Mouse (Mus musculus) forebrain, embryonic 11.5 days (tissue): ENCODE data around the gene Svbp. TPM values are rescaled to one million over a fixed set of nuclear protein-coding genes. Genes with fewer than 3 reads are reported as not detected.

Source experiments
- ATAC-seq: fragments of 200-750 bp; cut with Nextera tagmentation; replicated peaks from 2 replicates; pipeline ENCODE4 v1.8.0; 2017; ENCODE audit warnings: moderate TSS enrichment; ENCODE audit not compliant: low FRiP score
- DNase-seq: peaks from one replicate; pipeline ENCODE4 v3.0.0-alpha.2; 2017; ENCODE audit warnings: low spot score
- H3K27ac ChIP-seq: fragments of 300-500 bp; sonication (generic); 2 replicates; pipeline ENCODE4 v1.5.1; 2014; ENCODE audit warnings: low read depth, low read length
- H3K27me3 ChIP-seq: fragments of 300-500 bp; sonication (generic); 2 replicates; pipeline ENCODE4 v1.6.1; 2014; ENCODE audit warnings: mild to moderate bottlenecking, low read length, mixed read lengths; ENCODE audit not compliant: control insufficient read depth, insufficient read depth
- H3K36me3 ChIP-seq: fragments of 300-500 bp; sonication (generic); 2 replicates; pipeline ENCODE4 v1.6.1; 2014; ENCODE audit warnings: mild to moderate bottlenecking, low read length, moderate library complexity, mixed read lengths; ENCODE audit not compliant: control insufficient read depth, insufficient read depth
- H3K4me1 ChIP-seq: fragments of 300-500 bp; sonication (generic); replicated peaks from 2 replicates; pipeline ENCODE4 v1.6.1; 2014; ENCODE audit warnings: low read length, mixed read lengths; ENCODE audit not compliant: control insufficient read depth, insufficient read depth
- H3K4me2 ChIP-seq: fragments of 300-500 bp; sonication (generic); 2 replicates; pipeline ENCODE4 v1.6.1; 2014; ENCODE audit warnings: low read depth, mild to moderate bottlenecking, low read length, moderate library complexity, mixed read lengths; ENCODE audit not compliant: severe bottlenecking
- H3K4me3 ChIP-seq: fragments of 300-500 bp; sonication (generic); 2 replicates; pipeline ENCODE4 v1.5.1; 2014; ENCODE audit warnings: low read depth, low read length
- H3K9ac ChIP-seq: fragments of 300-500 bp; sonication (generic); 2 replicates; pipeline ENCODE4 v1.6.1; 2014; ENCODE audit warnings: low read length
- H3K9me3 ChIP-seq: fragments of 300-500 bp; sonication (generic); 2 replicates; pipeline ENCODE4 v1.6.1; 2016; ENCODE audit warnings: low read length, mixed read lengths; ENCODE audit not compliant: control insufficient read depth
- WGBS: fragments of 180-500 bp; shearing (Covaris S2); extraction: QIAGEN DNeasy Blood & Tissue Kit; methylation state at CpG from one replicate; pipeline ENCODE4 v1.1.7; 2014; 5-methylcytosine and 5-hydroxymethylcytosine counted together
- polyA plus RNA-seq: library from polyadenylated mRNA; unstranded; fragments of >200 nt; fragmentation: Nextera tagmentation; extraction: Ambion mirVana; gene quantifications from 2 replicates; pipeline ENCODE4 v1.2.1, GENCODE M21; 2014

Gene Svbp
- polyA plus RNA-seq, 1 experiment from 2014 or later, result 146 TPM

GRCm38 (mm10) chr4:119232410-119233255 lies 37.5 kb downstream of the Svbp start, which contains the start of the genes AU022252 and P3h1:
Gene AU022252, minus strand, starts transcription at chr4:119232712.
Gene P3h1, plus strand, starts transcription at chr4:119232915.
- ATAC-seq (peak; percentile 97), DNase-seq (peak; percentile 98)
- Histone ChIP-seq H3K27ac (no peak within 1 kb of the TSS), H3K4me3 (peak within 1 kb of the TSS; percentile 84), H3K4me1 (peaks cover 3% of the 10 kb centered on the region), H3K36me3 (no peaks in the 10 kb centered on the region), H3K9ac (peak within 1 kb of the TSS; percentile 70), H3K4me2 (peak within 1 kb of the TSS; percentile 95), H3K27me3 (no peaks in the 10 kb centered on the region), H3K9me3 (no peaks in the 10 kb centered on the region)
- WGBS, result under 1% methylated on average over 65 of the region's 71 CpGs

GRCm38 (mm10) chr4:119233256-119233901 lies 38.3 kb downstream of the Svbp start:
- ATAC-seq, result peak; percentile 51

GRCm38 (mm10) chr4:119234348-119234747 lies 39.2 kb downstream of the Svbp start:
- H3K27me3 ChIP-seq, result no peaks in the 10 kb centered on the region
- no peaks in the 10 kb centered on the region for H3K36me3 ChIP-seq
- no peak for ATAC-seq
- no peak overlapping the region for H3K27ac ChIP-seq
- H3K4me2 ChIP-seq, result no peak overlapping the region
- peaks cover 3% of the 10 kb centered on the region for H3K4me1 ChIP-seq
- 84% methylated on average over 3 of the region's 3 CpGs for WGBS
- no peak overlapping the region for H3K9ac ChIP-seq
- H3K4me3 ChIP-seq, result no peak overlapping the region
- no peaks in the 10 kb centered on the region for H3K9me3 ChIP-seq
- DNase-seq, result no peak

More at GRCm38 (mm10) chr4:119233256-119233901, 38.3 kb downstream of the Svbp start:
- no peaks in the 10 kb centered on the region for H3K27me3 ChIP-seq
- H3K4me3 ChIP-seq, result peak overlapping the region; percentile 84
- no peak overlapping the region for H3K27ac ChIP-seq
- under 1% methylated on average over 36 of the region's 36 CpGs for WGBS
- H3K36me3 ChIP-seq, result no peaks in the 10 kb centered on the region
- peak; percentile 79 for DNase-seq
- peak overlapping the region; percentile 95 for H3K4me2 ChIP-seq
- H3K4me1 ChIP-seq, result peaks cover 3% of the 10 kb centered on the region
- H3K9ac ChIP-seq, result peak overlapping the region; percentile 70
- H3K9me3 ChIP-seq, result no peaks in the 10 kb centered on the region

GRCm38 (mm10) chr4:119238661-119239060 lies 43.6 kb downstream of the Svbp start:
- no peak overlapping the region for H3K4me3 ChIP-seq
- no peaks in the 10 kb centered on the region for H3K9me3 ChIP-seq
- H3K4me1 ChIP-seq, result peaks cover 1% of the 10 kb centered on the region; the same call in 1 of the 2 replicates
- ATAC-seq (no peak), DNase-seq (no peak)
- WGBS, result 81% methylated on average over 3 of the region's 3 CpGs
- H3K36me3 ChIP-seq, result no peaks in the 10 kb centered on the region
- no peak overlapping the region for H3K9ac ChIP-seq
- no peak overlapping the region for H3K27ac ChIP-seq
- no peaks in the 10 kb centered on the region for H3K27me3 ChIP-seq
- no peak overlapping the region for H3K4me2 ChIP-seq

GRCm38 (mm10) chr4:119239181-119239682 lies 44.1 kb downstream of the Svbp start:
- Histone ChIP-seq H3K36me3 (no peaks in the 10 kb centered on the region), H3K27ac (no peak overlapping the region), H3K9ac (peak overlapping the region; percentile 32), H3K4me3 (no peak overlapping the region), H3K27me3 (no peaks in the 10 kb centered on the region), H3K4me2 (peak overlapping the region; percentile 18; the same call in 1 of the 2 replicates), H3K9me3 (no peaks in the 10 kb centered on the region), H3K4me1 (no peaks in the 10 kb centered on the region)
- DNase-seq (peak; percentile 66), ATAC-seq (peak; percentile 55)
- 38% methylated on average over 12 of the region's 12 CpGs for WGBS

GRCm38 (mm10) chr4:119241664-119242063 lies 46.6 kb downstream of the Svbp start:
- H3K4me1 ChIP-seq, result no peaks in the 10 kb centered on the region
- no peak overlapping the region for H3K9ac ChIP-seq
- no peak overlapping the region for H3K4me3 ChIP-seq
- DNase-seq, result no peak
- H3K36me3 ChIP-seq, result peaks cover 2% of the 10 kb centered on the region; the same call in 1 of the 2 replicates
- ATAC-seq, result no peak
- no peak overlapping the region for H3K4me2 ChIP-seq
- H3K27me3 ChIP-seq, result no peaks in the 10 kb centered on the region
- H3K27ac ChIP-seq, result no peak overlapping the region
- H3K9me3 ChIP-seq, result no peaks in the 10 kb centered on the region
- 91% methylated on average over 14 of the region's 14 CpGs for WGBS

GRCm38 (mm10) chr4:119242571-119242970 lies 47.5 kb downstream of the Svbp start:
- Histone ChIP-seq H3K9me3 (no peaks in the 10 kb centered on the region), H3K9ac (no peak overlapping the region), H3K4me3 (no peak overlapping the region), H3K27me3 (no peaks in the 10 kb centered on the region), H3K36me3 (peaks cover 2% of the 10 kb centered on the region; the same call in 1 of the 2 replicates), H3K4me1 (peaks cover 2% of the 10 kb centered on the region; the same call in 1 of the 2 replicates), H3K4me2 (no peak overlapping the region), H3K27ac (no peak overlapping the region)
- 91% methylated on average over 12 of the region's 12 CpGs for whole genome bisulfite sequencing
- no peak for ATAC-seq
- DNase-seq, result no peak

GRCm38 (mm10) chr4:119244468-119245240 lies 49.5 kb downstream of the Svbp start:
- H3K36me3 ChIP-seq, result peaks cover 2% of the 10 kb centered on the region; the same call in 1 of the 2 replicates
- no peak for ATAC-seq
- no peak overlapping the region for H3K4me3 ChIP-seq
- no peak overlapping the region for H3K4me2 ChIP-seq
- DNase-seq, result no peak
- H3K4me1 ChIP-seq, result peaks cover 7% of the 10 kb centered on the region; the same call in 1 of the 2 replicates
- no peak overlapping the region for H3K27ac ChIP-seq
- no peaks in the 10 kb centered on the region for H3K27me3 ChIP-seq
- no peak overlapping the region for H3K9ac ChIP-seq
- no peaks in the 10 kb centered on the region for H3K9me3 ChIP-seq
- WGBS, result 83% methylated on average over 22 of the region's 22 CpGs
